Mouse (Mus musculus): ENCODE measurements at regions not wholly inside any gene's neighbourhood (a gene's known extent, or its start where the extent isn't known, plus 50 kb on each side); places are given as distances from the start of the nearest gene placed in this dataset.

DNA sequence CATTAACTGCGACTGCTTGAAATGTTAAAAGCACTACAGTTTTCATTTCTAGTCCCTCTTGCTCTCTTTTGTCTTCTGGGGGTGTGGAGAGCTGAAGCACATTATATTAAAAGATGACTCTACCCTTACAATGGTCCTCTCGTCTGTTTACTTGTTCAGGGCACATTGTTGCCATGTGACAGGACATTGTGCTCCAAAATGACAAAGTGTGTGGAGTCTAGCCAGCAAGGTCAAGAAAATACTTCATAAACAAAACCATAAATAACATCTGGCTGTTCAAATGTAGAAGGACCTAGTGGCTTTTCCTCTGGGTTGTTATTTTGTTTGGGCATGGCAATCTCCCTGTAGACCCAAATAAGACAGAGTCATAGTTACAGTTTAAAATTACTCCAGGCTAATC, 95.1 kb upstream of the Prep start:
- in situ Hi-C loops (cut with MboI; ENCODE audit: unreplicated experiment in 2 of 2): no loop called here

DNA sequence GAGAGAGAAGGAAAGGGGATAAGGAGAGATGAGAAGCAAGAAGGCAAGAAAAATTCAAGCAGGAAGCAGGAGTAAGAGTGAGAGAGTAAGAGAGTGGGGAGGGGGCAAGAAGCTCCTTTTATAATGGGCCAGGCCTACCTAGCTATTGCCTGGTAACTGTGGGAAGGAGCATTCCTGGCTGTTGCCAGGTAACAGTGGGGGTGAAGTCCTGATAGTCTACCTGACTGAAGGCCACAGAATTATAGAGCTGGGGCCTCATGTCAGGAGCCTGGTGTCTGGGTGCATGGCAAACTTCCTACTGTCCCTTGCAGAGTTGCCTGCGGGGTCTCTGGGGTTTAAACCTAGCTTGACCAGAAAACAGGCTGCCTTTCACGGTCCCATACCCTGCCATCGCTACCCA, 107.0 kb upstream of the Prep start:
- in situ Hi-C loops (cut with MboI; ENCODE audit: unreplicated experiment in 2 of 2): no loop called here

DNA sequence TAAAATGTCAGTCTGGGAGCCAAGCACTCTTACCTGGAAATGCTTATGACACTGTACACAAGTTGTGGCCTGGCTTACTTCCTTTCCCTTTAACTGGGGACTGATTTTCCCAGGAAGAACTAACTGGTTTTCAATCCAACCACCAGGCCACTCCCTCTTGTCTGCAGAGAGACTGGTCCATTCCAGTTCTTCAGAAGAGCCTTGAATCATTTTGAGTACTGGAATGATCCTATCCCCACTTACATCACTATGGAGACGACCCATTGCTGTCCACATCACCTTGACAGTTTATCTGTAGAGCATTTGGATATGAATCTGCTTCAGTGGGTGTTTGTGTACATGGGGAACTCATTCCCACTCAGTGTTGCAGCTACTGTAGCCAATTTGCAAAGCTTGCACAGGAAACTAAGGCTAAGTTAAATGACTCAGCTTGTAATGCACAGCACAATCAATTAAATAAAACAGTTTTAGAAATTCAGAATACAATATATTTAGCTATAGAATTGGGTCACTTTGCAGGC, 121.7 kb upstream of the Prep start:
- in situ Hi-C loops (cut with MboI; ENCODE audit: unreplicated experiment in 2 of 2): no loop called here

DNA sequence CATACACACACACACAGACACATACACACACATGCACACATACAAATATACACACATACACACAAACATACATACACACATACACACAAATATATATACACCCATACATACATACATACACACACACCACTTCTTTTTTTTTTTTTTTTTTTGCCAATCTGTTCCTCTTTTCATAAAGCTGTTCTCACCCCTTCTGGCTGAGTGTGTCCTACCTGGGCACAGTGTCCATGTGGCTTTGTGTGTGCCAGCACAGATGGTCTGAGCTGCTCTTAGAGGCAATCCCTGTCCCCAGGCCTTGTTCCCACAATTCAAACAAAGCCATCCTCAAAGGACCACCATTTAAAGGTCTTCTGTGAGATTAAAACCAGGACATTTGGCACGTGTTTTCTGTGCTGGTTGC, 127.6 kb upstream of the Prep start:
- in situ Hi-C loops (cut with MboI; ENCODE audit: unreplicated experiment in 2 of 2): no loop called here

DNA sequence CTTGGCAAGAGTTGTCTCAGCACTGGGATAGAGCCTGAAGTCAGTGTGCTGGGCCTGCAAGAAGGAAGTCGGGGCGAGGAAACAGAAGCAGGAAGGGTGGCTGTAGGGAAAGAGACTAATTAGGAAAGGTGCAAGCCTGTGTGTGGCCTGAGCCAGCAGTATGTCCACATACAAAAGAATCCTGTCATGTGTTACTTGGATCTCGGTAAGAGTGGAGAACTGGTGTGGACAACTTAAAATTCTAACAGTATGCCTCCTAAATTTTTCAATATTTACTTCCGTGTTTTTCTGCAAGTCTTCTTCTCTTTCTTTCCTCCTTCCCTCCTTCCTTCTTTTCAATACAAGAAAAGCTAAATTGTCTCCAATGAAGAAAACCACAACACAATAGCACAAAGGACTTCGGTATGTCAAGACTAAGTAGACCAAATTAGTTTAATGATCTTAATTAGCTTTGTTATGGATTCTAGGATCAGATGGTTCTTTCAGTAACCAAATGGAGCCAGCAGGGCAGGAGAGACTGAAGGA, 130.0 kb upstream of the Prep start:
- in situ Hi-C loops (cut with MboI; ENCODE audit: unreplicated experiment in 2 of 2): no loop called here

DNA sequence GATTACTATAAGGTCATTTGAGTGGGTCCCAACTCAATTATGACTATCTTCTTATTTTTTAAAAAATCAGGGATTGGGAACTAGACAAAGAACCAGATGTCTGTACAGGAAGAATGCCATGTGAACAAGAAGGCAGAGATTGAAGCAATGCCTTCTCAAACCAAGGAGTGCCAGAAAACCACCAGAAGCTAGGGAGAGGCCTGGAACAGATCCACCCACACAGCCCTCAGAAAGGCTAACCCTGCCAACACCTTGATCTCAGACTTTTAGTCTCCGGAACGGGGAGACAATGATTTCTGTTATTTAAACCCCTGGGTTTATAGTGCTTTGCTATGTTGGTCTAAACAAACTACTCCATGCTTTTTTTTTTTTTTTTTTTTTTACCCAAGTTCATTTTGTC, 136.2 kb upstream of the Prep start:
- in situ Hi-C loops (cut with MboI; ENCODE audit: unreplicated experiment in 2 of 2): no loop called here

DNA sequence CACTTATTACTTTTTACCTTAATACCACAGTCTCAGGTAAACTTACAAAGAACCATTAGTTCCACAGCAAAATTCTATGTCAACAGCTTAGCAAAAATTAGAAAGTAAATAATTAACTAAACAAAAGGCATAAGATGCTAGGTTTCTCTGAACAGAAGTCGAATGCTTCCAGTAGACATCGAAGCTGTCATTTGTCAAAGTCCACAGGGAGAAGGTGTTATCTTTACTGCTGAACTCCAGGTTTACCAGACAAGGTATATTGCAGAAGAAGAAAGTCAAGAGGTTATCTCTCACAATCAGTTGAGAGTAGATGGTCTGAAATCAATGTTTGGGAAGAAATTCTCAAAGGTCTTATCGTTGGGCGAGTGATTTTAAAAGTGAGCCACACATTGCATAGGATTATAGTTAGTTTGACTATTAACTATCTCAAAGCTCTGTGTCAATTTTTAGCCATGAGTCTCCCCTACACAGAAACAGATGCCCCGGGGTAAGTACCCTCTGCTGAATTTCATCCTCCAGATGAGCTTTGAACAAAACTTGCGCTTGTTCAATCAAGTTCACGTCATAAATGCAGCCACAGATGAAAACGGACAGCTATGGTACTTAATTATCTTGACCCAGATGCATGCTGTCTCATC, 153.1 kb upstream of the Prep start:
- in situ Hi-C loops (cut with MboI; ENCODE audit: unreplicated experiment in 2 of 2): no loop called here

DNA sequence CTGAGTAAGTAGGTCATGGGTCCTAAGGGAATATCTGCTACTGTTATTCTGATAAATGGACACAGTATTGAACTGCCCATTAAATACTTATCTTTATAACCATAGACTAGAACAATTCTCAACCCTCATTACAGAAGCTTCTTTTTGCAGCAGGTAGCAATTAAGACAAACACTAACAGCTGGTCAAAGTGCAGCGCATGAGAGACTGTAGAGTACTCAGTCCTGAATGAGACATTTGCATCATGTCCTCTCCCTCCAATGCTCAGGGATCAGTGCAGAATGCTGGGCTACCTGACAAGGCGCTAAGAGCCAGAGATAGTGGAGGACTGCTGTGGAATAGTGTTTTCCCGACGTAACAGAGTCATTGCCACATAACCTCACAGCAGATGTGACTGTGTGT, 162.5 kb upstream of the Prep start:
- in situ Hi-C loops (cut with MboI; ENCODE audit: unreplicated experiment in 2 of 2): no loop called here

DNA sequence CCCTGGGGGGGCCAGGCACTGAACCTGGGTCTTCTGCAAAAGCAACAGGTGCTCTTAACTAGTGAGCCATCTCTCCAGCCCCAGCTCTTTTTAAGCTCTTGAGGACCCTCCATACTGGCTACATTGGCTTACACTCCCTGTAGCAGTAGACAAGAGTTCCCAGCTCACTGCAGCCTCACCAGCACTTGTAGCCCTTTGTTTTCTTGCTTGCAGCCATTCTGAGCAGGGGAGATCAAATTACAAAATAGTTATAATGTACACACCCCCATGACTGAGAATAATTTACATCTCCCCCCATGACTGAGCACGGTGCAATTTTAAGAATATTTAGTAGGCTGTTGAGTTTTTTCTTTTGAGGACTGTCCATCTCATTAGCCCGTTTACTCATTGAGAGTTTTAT, 165.8 kb upstream of the Prep start:
- in situ Hi-C loops (cut with MboI; ENCODE audit: unreplicated experiment in 2 of 2): no loop called here

DNA sequence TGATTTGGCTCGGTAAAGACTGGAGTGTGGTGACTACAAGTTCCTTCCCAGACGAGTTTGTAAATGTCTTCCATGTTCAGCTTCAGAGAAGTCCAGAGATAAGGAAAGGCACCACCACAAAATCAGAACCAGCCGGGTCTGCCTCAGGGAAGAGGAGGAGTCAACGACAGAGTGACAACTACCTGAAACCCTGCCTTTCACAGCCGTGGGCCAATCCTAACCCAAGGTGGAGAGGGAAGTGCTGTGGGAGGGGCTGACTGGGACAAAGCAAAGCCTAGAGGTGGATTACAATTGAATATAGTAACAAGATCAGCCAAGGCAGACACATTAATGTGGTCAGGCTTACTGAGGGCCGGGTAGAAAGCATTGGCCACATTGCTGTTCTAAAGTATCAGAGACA, 174.9 kb upstream of the Prep start:
- in situ Hi-C loops (cut with MboI; ENCODE audit: unreplicated experiment in 2 of 2): no loop called here

DNA sequence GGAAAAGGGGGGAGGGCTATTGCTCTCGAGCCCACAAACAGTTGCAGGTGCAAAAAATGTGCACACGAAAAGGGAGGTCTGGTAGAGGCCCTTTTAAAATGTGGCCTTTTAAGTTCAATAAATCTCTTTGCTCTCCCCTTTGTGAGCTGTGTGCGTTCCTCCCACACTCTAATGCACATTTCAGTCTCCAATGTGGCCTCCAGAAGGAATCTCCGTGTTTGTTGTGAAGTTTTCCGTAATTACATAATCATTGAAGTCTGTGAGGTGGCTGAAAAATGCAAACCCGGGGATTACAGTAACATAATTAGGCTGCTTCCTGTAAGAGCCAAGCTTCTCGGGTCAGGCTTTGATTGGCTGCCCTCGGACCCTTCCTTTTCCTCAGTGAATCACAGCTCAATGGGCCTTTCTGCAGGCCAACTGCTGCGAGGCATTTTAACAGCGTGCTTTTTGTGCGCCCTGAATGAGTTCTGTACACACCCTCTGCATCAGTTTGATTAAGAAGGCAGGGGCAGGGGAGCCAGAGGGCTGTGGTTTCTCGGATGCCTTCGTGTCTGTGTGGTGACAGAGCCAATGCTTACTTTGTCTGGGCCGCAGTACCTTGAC, 179.8 kb upstream of the Prep start:
- in situ Hi-C loops (cut with MboI; ENCODE audit: unreplicated experiment in 2 of 2): no loop called here

DNA sequence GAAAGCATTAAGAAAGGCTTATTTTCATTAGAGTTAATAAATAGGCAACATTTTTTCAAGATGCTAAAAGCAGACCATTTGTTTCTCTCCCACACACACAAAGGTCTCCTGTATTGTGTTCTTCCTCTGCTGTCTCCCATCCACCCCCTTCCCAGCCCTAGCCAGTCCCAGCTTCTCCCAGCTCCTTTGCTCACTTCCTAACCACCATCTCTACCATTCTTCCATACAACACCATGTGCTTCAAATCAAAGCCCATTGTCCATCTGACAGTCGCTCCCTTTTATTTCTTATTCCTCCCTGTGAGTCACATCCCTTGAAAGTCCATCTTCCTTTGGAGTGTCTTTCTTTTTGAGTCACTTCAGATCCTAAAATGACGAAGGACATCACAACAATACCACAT, 185.0 kb upstream of the Prep start:
- in situ Hi-C loops (cut with MboI; ENCODE audit: unreplicated experiment in 2 of 2): no loop called here

DNA sequence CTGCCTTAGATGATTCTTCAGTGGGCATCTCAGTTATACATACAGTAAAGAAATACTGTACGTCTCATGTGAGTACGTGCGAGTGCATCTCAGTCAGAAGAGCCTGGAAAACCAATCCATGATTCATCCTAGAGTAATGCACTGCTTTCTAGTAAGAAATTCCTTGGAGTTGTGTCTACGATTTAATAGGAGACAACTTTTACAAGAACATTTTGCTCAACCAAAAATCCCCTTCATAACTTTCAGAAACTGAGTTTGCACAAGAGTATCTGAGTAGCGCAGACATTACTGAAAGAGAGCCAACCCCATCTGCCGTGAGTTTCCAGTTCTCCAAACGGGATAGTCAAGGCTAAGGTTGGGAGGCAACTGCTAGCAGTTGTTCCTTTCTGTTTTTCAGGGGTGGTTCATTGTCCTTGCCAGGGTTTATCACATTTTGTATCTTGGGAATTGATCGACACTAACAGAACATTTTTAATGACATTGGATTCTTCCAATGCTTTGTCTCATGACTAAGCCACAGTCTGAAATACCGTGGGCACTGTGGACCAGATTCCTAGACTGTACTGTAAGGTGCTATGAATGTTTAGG, 189.8 kb upstream of the Prep start:
- in situ Hi-C loops (cut with MboI; ENCODE audit: unreplicated experiment in 2 of 2): no loop called here

DNA sequence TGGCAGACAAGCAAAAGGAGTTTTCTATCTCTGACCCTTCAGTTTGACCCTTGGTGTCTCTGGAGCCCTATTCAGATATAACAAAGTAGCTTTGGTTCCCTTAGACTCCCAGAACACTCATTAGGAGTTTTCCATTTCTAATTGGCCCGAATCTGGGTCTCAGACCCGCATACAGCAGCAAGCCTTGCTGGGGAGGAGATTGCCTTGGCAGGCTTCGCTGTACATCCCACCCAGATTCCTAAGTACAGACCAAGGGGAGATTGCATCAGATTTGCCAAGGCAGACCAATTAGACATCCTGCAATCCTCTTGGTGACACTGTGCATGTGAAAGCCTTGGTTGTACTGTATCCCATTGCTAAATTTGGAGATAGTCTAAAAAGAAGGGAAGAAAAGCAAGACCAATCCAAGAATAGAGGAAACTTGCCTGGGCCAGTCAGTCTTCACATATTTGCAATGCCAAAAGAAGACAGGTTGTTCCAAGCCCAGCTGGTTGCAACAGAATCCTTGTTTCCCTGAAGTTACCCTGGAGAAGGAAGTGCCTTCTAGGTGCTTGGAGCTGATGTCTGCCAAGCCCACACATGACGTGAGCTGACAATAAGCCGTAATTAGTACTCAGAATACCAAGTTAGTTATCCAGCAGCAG, 193.2 kb upstream of the Prep start:
- in situ Hi-C loops (cut with MboI; ENCODE audit: unreplicated experiment in 2 of 2): no loop called here

DNA sequence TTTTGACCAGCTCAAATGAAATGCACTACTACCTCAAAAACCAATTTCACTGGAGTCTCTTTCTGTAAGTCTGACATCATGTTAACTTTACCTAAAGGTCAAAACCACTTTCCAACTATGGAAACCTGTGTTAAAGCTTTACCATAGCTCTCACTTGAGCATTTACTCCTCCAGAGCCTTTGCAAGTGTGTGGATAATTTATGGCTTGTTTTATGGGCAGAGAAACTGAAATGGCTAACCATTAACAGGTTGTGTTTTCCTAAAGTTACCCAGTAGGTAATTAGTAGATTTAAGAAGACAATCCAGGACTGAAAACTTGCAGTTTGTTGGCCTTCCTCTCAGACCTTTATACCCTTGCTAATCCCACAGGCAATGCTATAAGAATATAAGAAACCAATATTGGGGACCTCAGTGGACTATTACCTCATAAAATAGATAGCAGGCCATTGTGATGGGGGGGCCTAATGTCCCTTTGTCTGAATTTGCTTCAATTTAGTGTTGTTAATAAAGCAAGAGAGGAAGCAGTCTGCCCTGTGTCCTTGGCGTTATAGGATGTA, 202.7 kb upstream of the Prep start:
- in situ Hi-C loops (cut with MboI; ENCODE audit: unreplicated experiment in 2 of 2): no loop called here

DNA sequence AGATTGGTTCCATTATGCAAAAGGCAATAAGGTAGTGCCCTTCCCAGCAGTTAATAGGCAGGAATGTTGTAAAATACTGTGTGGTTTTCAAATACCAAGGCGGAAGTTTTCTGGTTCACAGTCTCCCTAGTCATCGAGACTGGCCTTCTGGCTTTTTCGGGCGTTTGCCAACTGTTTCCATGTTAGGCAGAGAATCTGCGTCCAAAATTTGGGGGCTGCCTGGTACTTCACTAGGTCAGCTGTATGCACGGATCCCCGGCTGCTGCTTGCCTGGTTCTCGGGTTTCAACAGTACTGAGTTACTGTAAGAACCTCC, 204.7 kb upstream of the Prep start:
- in situ Hi-C loops (cut with MboI; ENCODE audit: unreplicated experiment in 2 of 2): no loop called here

DNA sequence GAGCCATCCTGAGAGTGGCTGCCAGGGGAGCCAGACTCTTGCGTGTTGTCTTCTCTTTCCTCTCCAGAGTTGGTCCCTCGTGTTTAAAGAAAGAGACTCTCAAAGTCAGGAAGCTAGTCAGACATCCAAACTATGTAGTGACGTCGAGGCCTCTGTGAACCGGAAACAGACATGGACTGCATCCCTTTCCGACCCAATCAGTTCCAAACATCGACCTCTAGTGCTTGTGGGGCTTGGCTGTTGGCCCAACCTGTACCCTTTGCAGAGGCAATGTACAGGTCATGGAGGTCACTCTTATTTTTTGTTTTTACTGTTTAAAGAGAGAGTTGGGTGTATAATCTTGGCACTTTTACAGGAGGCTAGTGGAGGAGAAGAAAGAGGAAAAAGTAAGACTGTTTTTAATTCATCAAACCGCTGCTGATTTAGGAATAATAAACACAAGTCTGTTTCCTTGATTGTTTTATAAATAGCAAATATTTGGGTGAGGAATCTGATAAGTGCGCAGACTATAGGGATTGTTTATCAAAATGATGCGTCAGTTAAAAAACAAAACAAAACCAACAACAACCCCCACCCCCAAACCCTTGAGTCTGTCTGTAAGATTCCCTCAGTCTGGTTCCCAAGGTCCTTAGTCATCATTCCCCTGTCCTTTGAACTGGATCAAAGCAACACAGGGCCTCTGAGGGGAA, 205.2 kb upstream of the Prep start:
- in situ Hi-C loops (cut with MboI; ENCODE audit: unreplicated experiment in 2 of 2): no loop called here

DNA sequence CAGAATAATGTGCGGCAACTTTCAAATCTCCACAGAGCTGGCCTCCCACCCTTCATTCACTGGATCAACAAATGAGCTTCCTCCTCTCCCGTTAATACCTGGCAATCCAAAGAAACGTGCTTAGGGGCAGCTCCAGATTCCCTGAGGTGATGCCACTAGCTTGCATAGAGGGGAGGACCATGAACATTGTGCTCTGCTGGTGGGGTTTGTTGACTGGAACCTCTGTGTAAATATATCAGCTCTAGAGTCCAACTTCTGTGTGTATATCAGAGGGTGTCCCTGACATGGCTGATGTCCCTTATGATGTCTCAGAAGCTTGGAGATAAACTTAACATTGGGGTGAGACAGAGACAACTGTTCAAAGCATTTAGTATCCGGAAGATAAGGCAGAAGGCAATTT, 209.6 kb upstream of the Prep start:
- in situ Hi-C loops (cut with MboI; ENCODE audit: unreplicated experiment in 2 of 2): no loop called here

DNA sequence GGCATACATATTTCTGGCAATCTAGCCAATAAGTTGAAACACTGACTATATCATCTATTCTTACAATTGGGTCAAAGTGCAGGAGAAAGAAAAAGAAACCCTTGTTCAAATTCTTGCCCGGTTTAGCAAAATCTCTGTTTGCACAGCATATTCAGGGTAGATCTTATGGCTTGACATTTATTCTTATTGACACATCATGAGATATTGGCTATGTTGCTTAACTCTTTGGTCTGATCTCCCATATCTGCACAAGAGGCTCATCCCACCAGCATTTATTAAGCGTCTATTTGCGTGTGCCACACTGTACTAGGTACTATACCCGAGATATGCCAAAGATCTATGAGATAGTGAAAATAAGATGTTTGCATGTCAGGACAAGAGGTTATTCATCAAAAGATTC, 212.9 kb upstream of the Prep start:
- in situ Hi-C loops (cut with MboI; ENCODE audit: unreplicated experiment in 2 of 2): no loop called here

DNA sequence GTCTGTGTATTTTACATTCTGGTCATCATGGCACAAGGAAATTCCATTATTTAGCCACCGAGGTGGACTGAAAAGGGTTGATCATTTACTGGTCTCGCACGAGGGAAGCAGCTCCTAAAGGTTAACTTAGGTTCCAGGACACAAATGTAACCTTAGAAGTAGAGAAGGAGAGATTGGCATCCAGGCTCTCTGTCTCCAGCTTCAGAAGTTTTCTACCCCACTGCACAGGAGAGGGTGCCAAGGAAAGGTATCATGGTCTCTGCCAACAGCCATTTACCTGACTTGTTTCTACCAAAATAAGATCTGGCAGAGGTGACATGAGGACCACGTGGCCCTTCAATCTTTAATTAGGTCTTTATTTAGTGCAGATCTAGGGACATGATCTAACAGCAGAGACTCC, 218.0 kb upstream of the Prep start:
- in situ Hi-C loops (cut with MboI; ENCODE audit: unreplicated experiment in 2 of 2): loop anchor here in 1 of 2 experiments (10.0 kb wide), 1 partner anchor 394 kb away; no protein-coding TSS in a partner anchor

DNA sequence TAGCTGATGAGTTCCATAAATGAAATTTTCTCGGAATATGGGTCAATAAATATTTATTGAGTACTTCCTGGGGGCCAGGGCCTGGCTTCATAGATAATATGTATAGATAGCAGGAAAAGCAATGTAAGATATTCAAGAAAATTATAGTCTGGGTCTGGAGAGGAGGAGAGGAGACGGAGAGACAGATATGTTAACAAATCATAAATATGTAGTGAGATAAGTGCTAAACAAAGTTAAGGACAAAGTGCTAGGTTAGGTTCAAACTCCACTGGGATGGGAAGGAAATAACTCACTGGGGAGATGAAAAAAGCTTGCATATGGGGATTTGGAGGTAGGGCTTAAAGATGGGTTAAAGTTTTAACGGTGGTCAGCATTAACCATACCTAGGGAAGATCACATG, 220.2 kb upstream of the Prep start:
- in situ Hi-C loops (cut with MboI; ENCODE audit: unreplicated experiment in 2 of 2): loop anchor here in 1 of 2 experiments (10.0 kb wide), 1 partner anchor 392 kb away; no protein-coding TSS in a partner anchor
